Mouse (Mus musculus): ENCODE measurements around the gene Coq2. TPM values are rescaled to one million over a fixed set of nuclear protein-coding genes. Genes with fewer than 3 reads are reported as not detected.

Coq2 gene
- polyA plus RNA-seq (2012; rRNA removed; ENCODE audit: low replicate concordance) = 83.6 and 119 TPM in 2 replicates

GRCm38 (mm10) chr5:100674711-100675376, at the start of gene Coq2:
Gene Coq2 (minus strand): TSS chr5:100675140.

GRCm38 (mm10) chr5:100719235-100720088, 44.5 kb upstream of the Coq2 start, which contains the start of gene Hpse:
Gene Hpse (minus strand): TSS chr5:100719716.

Other genes with a start within 250 kb of the Coq2 start
- 6.7 and 9.0 TPM in 2 replicates for gene Lin54, start 174.5 kb downstream of the Coq2 start, polyA plus RNA-seq (2012; rRNA removed; ENCODE audit: low replicate concordance)
- gene Cops4, start 156.8 kb downstream of the Coq2 start, polyA plus RNA-seq (2012; rRNA removed; ENCODE audit: low replicate concordance) = 33.2 and 42.8 TPM in 2 replicates
- 24.9 and 598 TPM in 2 replicates for gene Plac8, start 102.9 kb downstream of the Coq2 start, polyA plus RNA-seq (2012; rRNA removed; ENCODE audit: low replicate concordance)
- 3.3 and 4.8 TPM in 2 replicates for gene Hpse, start 44.6 kb upstream of the Coq2 start, polyA plus RNA-seq (2012; rRNA removed; ENCODE audit: low replicate concordance)
- gene Helq, start 123.5 kb upstream of the Coq2 start, polyA plus RNA-seq (2012; rRNA removed; ENCODE audit: low replicate concordance) = 4.8 and 6.5 TPM in 2 replicates
- gene Mrps18c, start 123.5 kb upstream of the Coq2 start, polyA plus RNA-seq (2012; rRNA removed; ENCODE audit: low replicate concordance) = 16.3 and 16.6 TPM in 2 replicates
- gene Abraxas1, start 145.8 kb upstream of the Coq2 start, polyA plus RNA-seq (2012; rRNA removed; ENCODE audit: low replicate concordance) = 6.8 and 8.9 TPM in 2 replicates
- gene Gpat3, start 170.6 kb upstream of the Coq2 start, polyA plus RNA-seq (2012; rRNA removed; ENCODE audit: low replicate concordance) = 21.9 and 52.8 TPM in 2 replicates

Measured in subcutaneous adipose tissue, adult 2 months (tissue).